Mouse (Mus musculus): ENCODE results near the gene Stk39. TPM values are rescaled to one million over a fixed set of nuclear protein-coding genes. Genes with fewer than 3 reads are reported as not detected.

Gene Stk39
- polyA plus RNA-seq, 1 experiment = not detected

GRCm38 (mm10) chr2:68301811-68302542 is 170.1 kb downstream of the Stk39 start:
- no peak for TF ChIP-seq TAL1 (IDR thresholded peaks at IDR 0.05; ENCODE audit: low read length)
- no peak for TF ChIP-seq GATA1 (IDR thresholded peaks at IDR 0.05; ENCODE audit: low read length)
- H3K36me3 ChIP-seq (ENCODE audit: control insufficient read depth) = no peaks in the 10 kb centered on the region
- no peak overlapping the region for H3K4me3 ChIP-seq (replicated peaks)
- no peaks in the 10 kb centered on the region for H3K4me1 ChIP-seq (ENCODE audit: control insufficient read depth)
- H3K27me3 ChIP-seq (ENCODE audit: control insufficient read depth) = no peaks in the 10 kb centered on the region
- H3K9me3 ChIP-seq (ENCODE audit: control insufficient read depth, low read length) = peaks cover 2% of the 10 kb centered on the region; the same call in 1 of the 2 replicates

- no peaks in the 10 kb centered on the region for H3K36me3 ChIP-seq (ENCODE audit: control insufficient read depth)
Observed at GRCm38 (mm10) chr2:68298356-68298755, 173.7 kb downstream of the Stk39 start.

GRCm38 (mm10) chr2:68297955-68298354 is 174.1 kb downstream of the Stk39 start:
- Histone ChIP-seq H3K4me1 (ENCODE audit: control insufficient read depth) (no peaks in the 10 kb centered on the region), H3K36me3 (ENCODE audit: control insufficient read depth) (no peaks in the 10 kb centered on the region), H3K27me3 (ENCODE audit: control insufficient read depth) (no peaks in the 10 kb centered on the region), H3K9me3 (ENCODE audit: control insufficient read depth, low read length) (no peaks in the 10 kb centered on the region), H3K4me3 (replicated peaks) (no peak overlapping the region)
- no peak for TF ChIP-seq GATA1 (IDR thresholded peaks at IDR 0.05; ENCODE audit: low read length)
- TF ChIP-seq TAL1 (IDR thresholded peaks at IDR 0.05; ENCODE audit: low read length) = no peak

More at GRCm38 (mm10) chr2:68298356-68298755, 173.7 kb downstream of the Stk39 start:
- Histone ChIP-seq H3K27me3 (ENCODE audit: control insufficient read depth) (no peaks in the 10 kb centered on the region), H3K9me3 (ENCODE audit: control insufficient read depth, low read length) (no peaks in the 10 kb centered on the region), H3K4me1 (ENCODE audit: control insufficient read depth) (no peaks in the 10 kb centered on the region), H3K4me3 (replicated peaks) (no peak overlapping the region)
- TF ChIP-seq TAL1 (IDR thresholded peaks at IDR 0.05; ENCODE audit: low read length) (no peak), GATA1 (IDR thresholded peaks at IDR 0.05; ENCODE audit: low read length) (no peak)

GRCm38 (mm10) chr2:68296743-68297142 is 175.3 kb downstream of the Stk39 start:
- no peak overlapping the region for H3K4me3 ChIP-seq (replicated peaks)

GRCm38 (mm10) chr2:68292539-68293320 is 179.3 kb downstream of the Stk39 start:
- Histone ChIP-seq H3K27me3 (ENCODE audit: control insufficient read depth) (no peaks in the 10 kb centered on the region), H3K4me3 (replicated peaks) (no peak overlapping the region), H3K9me3 (ENCODE audit: control insufficient read depth, low read length) (no peaks in the 10 kb centered on the region), H3K36me3 (ENCODE audit: control insufficient read depth) (no peaks in the 10 kb centered on the region), H3K4me1 (ENCODE audit: control insufficient read depth) (no peaks in the 10 kb centered on the region)
- no peak for TF ChIP-seq TAL1 (IDR thresholded peaks at IDR 0.05; ENCODE audit: low read length)
- TF ChIP-seq GATA1 (IDR thresholded peaks at IDR 0.05; ENCODE audit: low read length) = no peak

More at GRCm38 (mm10) chr2:68296743-68297142, 175.3 kb downstream of the Stk39 start:
- Histone ChIP-seq H3K4me1 (ENCODE audit: control insufficient read depth) (no peaks in the 10 kb centered on the region), H3K9me3 (ENCODE audit: control insufficient read depth, low read length) (no peaks in the 10 kb centered on the region), H3K27me3 (ENCODE audit: control insufficient read depth) (no peaks in the 10 kb centered on the region), H3K36me3 (ENCODE audit: control insufficient read depth) (no peaks in the 10 kb centered on the region)
- TF ChIP-seq TAL1 (IDR thresholded peaks at IDR 0.05; ENCODE audit: low read length) = no peak
- no peak for TF ChIP-seq GATA1 (IDR thresholded peaks at IDR 0.05; ENCODE audit: low read length)

- Histone ChIP-seq H3K4me1 (ENCODE audit: control insufficient read depth) (no peaks in the 10 kb centered on the region), H3K9me3 (ENCODE audit: control insufficient read depth, low read length) (no peaks in the 10 kb centered on the region), H3K4me3 (replicated peaks) (no peak overlapping the region), H3K27me3 (ENCODE audit: control insufficient read depth) (no peaks in the 10 kb centered on the region), H3K36me3 (ENCODE audit: control insufficient read depth) (no peaks in the 10 kb centered on the region)
- TF ChIP-seq TAL1 (IDR thresholded peaks at IDR 0.05; ENCODE audit: low read length) (no peak), GATA1 (IDR thresholded peaks at IDR 0.05; ENCODE audit: low read length) (no peak)
Observed at GRCm38 (mm10) chr2:68291895-68292294, 180.2 kb downstream of the Stk39 start.

- Histone ChIP-seq H3K9me3 (ENCODE audit: control insufficient read depth, low read length) (no peaks in the 10 kb centered on the region), H3K4me1 (ENCODE audit: control insufficient read depth) (no peaks in the 10 kb centered on the region), H3K27me3 (ENCODE audit: control insufficient read depth) (no peaks in the 10 kb centered on the region), H3K36me3 (ENCODE audit: control insufficient read depth) (no peaks in the 10 kb centered on the region), H3K4me3 (replicated peaks) (no peak overlapping the region)
- TF ChIP-seq GATA1 (IDR thresholded peaks at IDR 0.05; ENCODE audit: low read length) (no peak), TAL1 (IDR thresholded peaks at IDR 0.05; ENCODE audit: low read length) (no peak)
Observed at GRCm38 (mm10) chr2:68289961-68290360, 182.1 kb downstream of the Stk39 start.

- H3K36me3 ChIP-seq (ENCODE audit: control insufficient read depth) = no peaks in the 10 kb centered on the region
- H3K4me3 ChIP-seq (replicated peaks) = no peak overlapping the region
- no peaks in the 10 kb centered on the region; the same call in 1 of the 2 replicates for H3K9me3 ChIP-seq (ENCODE audit: control insufficient read depth, low read length)
- H3K27me3 ChIP-seq (ENCODE audit: control insufficient read depth) = no peaks in the 10 kb centered on the region
- H3K4me1 ChIP-seq (ENCODE audit: control insufficient read depth) = no peaks in the 10 kb centered on the region
- TF ChIP-seq GATA1 (IDR thresholded peaks at IDR 0.05; ENCODE audit: low read length) = no peak
- no peak for TF ChIP-seq TAL1 (IDR thresholded peaks at IDR 0.05; ENCODE audit: low read length)
Observed at GRCm38 (mm10) chr2:68289177-68289576, 182.9 kb downstream of the Stk39 start.

- no peak for TF ChIP-seq TAL1 (IDR thresholded peaks at IDR 0.05; ENCODE audit: low read length)
- TF ChIP-seq GATA1 (IDR thresholded peaks at IDR 0.05; ENCODE audit: low read length) = no peak
- Histone ChIP-seq H3K4me1 (ENCODE audit: control insufficient read depth) (no peaks in the 10 kb centered on the region), H3K36me3 (ENCODE audit: control insufficient read depth) (no peaks in the 10 kb centered on the region), H3K27me3 (ENCODE audit: control insufficient read depth) (no peaks in the 10 kb centered on the region), H3K4me3 (replicated peaks) (no peak overlapping the region), H3K9me3 (ENCODE audit: control insufficient read depth, low read length) (no peaks in the 10 kb centered on the region; the same call in 1 of the 2 replicates)
Observed at GRCm38 (mm10) chr2:68288106-68288505, 184.0 kb downstream of the Stk39 start.

Data from erythroblast, embryonic 14.5 days (primary cell).